Mouse (Mus musculus) monocyte, adult 2 months (primary cell): ENCODE measurements at regions not wholly inside any gene's neighbourhood (a gene's known extent, or its start where the extent isn't known, plus 50 kb on each side); places are given as distances from the start of the nearest gene placed in this dataset.
A peak's percentile ranks its signal among the peaks of the same experiment; 100 is the strongest.
"Not testable (repeated sequence)": the region's sequence is repeated elsewhere in the genome, so short reads cannot be mapped to it uniquely, and the experiment has no call there.

Source experiments
- DNase-seq, 2 experiments: peaks; one replicate each; pipeline ENCODE4 v3.0.0; 2022; ENCODE audit warnings: low spot score in 2 of 2, low read depth in 1 of 2

GRCm38 (mm10) chr12:115276749-115277148, 770.8 kb upstream of the Zfp386 start:
- not testable (repeated sequence) for DNase-seq

- not testable (repeated sequence) for DNase-seq
These were observed 753.8 kb upstream of the Zfp386 start for GRCm38 (mm10) chr12:115293772-115294171.

- not testable (repeated sequence) for DNase-seq
These were observed 749.5 kb upstream of the Zfp386 start for GRCm38 (mm10) chr12:115298041-115298440.

- DNase-seq, result no peak
These were observed 735.6 kb upstream of the Zfp386 start for GRCm38 (mm10) chr12:115311956-115312355.

- not testable (repeated sequence) for DNase-seq
These were observed 734.9 kb upstream of the Zfp386 start for GRCm38 (mm10) chr12:115312604-115313003.

- not testable (repeated sequence) for DNase-seq
These were observed 726.9 kb upstream of the Zfp386 start for GRCm38 (mm10) chr12:115320641-115321040.

GRCm38 (mm10) chr12:115328439-115328838, 719.1 kb upstream of the Zfp386 start:
- no peak for DNase-seq

GRCm38 (mm10) chr12:115334770-115335169, 712.8 kb upstream of the Zfp386 start:
- not testable (repeated sequence) for DNase-seq

GRCm38 (mm10) chr12:115336594-115336993, 710.9 kb upstream of the Zfp386 start:
- no peak for DNase-seq

GRCm38 (mm10) chr12:115346112-115346511, 701.4 kb upstream of the Zfp386 start:
- not testable (repeated sequence) for DNase-seq

- DNase-seq, result not testable (repeated sequence)
These were observed 688.5 kb upstream of the Zfp386 start for GRCm38 (mm10) chr12:115359050-115359449.

- not testable (repeated sequence) for DNase-seq
These were observed 681.9 kb upstream of the Zfp386 start for GRCm38 (mm10) chr12:115365628-115366027.

GRCm38 (mm10) chr12:115371784-115372183, 675.7 kb upstream of the Zfp386 start:
- DNase-seq, result peak in 1 of 2 experiments; percentile 14

GRCm38 (mm10) chr12:115373056-115373455, 674.5 kb upstream of the Zfp386 start:
- not testable (repeated sequence) for DNase-seq

GRCm38 (mm10) chr12:115386479-115386878, 661.0 kb upstream of the Zfp386 start:
- DNase-seq, result not testable (repeated sequence)

- no peak for DNase-seq
These were observed 643.4 kb upstream of the Zfp386 start for GRCm38 (mm10) chr12:115404116-115404515.

- no peak for DNase-seq
These were observed 642.9 kb upstream of the Zfp386 start for GRCm38 (mm10) chr12:115404657-115405056.

- not testable (repeated sequence) for DNase-seq
These were observed 601.3 kb upstream of the Zfp386 start for GRCm38 (mm10) chr12:115446247-115446646.

- DNase-seq, result not testable (repeated sequence)
These were observed 594.9 kb upstream of the Zfp386 start for GRCm38 (mm10) chr12:115452626-115453025.

GRCm38 (mm10) chr12:115464777-115465176, 582.7 kb upstream of the Zfp386 start:
- not testable (repeated sequence) for DNase-seq

- DNase-seq, result not testable (repeated sequence)
These were observed 579.5 kb upstream of the Zfp386 start for GRCm38 (mm10) chr12:115468015-115468414.

- DNase-seq, result not testable (repeated sequence)
These were observed 579.0 kb upstream of the Zfp386 start for GRCm38 (mm10) chr12:115468569-115468968.

- DNase-seq, result no peak
These were observed 548.7 kb upstream of the Zfp386 start for GRCm38 (mm10) chr12:115498865-115499264.
